Mouse (Mus musculus) liver, postnatal 0 days (tissue): ENCODE measurements around the gene Adnp.

Experiments used
- CTCF ChIP-seq: sonication (generic); IDR thresholded peaks from 2 replicates; pipeline ENCODE4 v1.5.1; 2016; ENCODE audit warnings: antibody characterized with exemption, low read depth
- EP300 ChIP-seq: IDR thresholded peaks from 2 replicates; pipeline ENCODE4 v1.6.1; 2016; ENCODE audit warnings: antibody characterized with exemption, low read depth, mild to moderate bottlenecking

DNA sequence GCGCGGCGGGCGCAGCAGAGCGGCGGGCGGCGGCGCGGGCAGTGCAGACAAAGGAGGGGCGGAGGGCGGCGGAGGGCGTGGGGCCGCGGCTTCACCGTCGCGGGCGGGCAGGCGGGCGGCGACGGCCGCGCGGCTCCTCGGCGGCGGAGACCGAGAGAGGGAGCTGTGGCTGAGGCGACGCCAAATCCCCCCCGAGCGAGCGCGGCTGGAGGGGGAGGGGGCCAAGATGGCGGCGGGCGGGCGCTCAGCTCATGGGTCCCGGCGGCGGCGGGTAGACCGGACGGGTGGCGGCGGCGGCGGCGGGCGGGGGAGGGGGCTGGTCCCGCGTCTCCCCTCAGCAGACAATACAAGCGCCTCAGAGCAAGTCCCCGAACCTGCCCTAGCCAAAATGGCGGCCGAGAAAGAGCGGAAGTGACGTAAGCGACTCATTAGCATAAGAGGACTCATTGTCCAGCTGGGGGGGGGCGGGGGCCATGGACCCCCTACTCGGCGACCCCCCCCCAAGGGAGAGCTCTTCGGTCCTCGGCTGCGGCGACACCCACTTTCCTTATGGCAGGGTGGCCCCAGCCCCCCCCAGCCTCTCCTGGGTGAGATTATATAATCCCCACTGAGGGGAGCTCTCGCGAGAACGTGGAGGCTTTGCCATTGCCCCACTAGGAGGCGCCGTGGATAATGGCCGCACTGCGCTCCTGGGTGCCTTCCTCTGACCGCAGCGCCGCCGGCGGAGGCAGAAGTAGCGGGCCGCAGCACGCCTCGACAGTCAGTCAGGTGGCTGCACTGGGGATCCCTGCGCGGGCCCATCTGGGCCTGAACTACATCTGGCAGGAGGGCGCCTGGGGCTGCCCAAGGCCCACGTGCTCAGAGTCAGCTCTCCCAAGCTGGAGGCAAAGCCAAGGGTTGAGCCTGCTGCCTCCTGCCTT is at the start of gene Adnp:
- peak; percentile 91 for TF ChIP-seq EP300
- TF ChIP-seq CTCF = peak; percentile 95
